Mouse (Mus musculus) layer of hippocampus, adult 18-20 months (tissue): ENCODE measurements around the gene Timm8b. TPM values are rescaled to one million over a fixed set of nuclear protein-coding genes. Genes with fewer than 3 reads are reported as not detected.

Experiments used
- DNase-seq, 2 experiments: peaks; one replicate each; pipeline ENCODE4 v3.0.0; 2022; ENCODE audit warnings: low spot score in 2 of 2
- long read RNA-seq: library from polyadenylated mRNA; stranded (forward); transcript quantifications from one replicate; pipeline ENCODE4 v2.0.0, GENCODE M21; 2021
- total RNA-seq, 2 experiments: library from RNA; stranded (reverse); gene quantifications; 2 replicates each; pipeline ENCODE4 v1.2.3; 2021

Timm8b gene
- total RNA-seq = 100 to 1,000 TPM; 212 to 222 TPM
- long read RNA-seq, transcript Timm8b-201 (2 exons, 518 nt) = major isoform, 94 of 97 reads
- long read RNA-seq, partial matches to known transcripts = 1 of 97 reads
- long read RNA-seq, other reads (novel, unspliced or antisense) = 2 of 97 reads

GRCm38 (mm10) chr9:50603189-50603997 is at the start of gene Timm8b, which contains the start of gene Sdhd:
Timm8b (plus strand) TSS chr9:50603910.
Sdhd (minus strand) TSS chr9:50603812.
- DNase-seq = peak; percentile 93 to 97

GRCm38 (mm10) chr9:50554241-50555093 is 49.2 kb upstream of the Timm8b start, which contains the start of gene Il18:
Il18 (plus strand) TSS chr9:50554827.
- DNase-seq = peak; percentile 73 to 86

- no peak for DNase-seq
Observed at GRCm38 (mm10) chr9:50555094-50555446, 48.6 kb upstream of the Timm8b start, which contains the start of gene Bco2. Bco2 (minus strand) TSS chr9:50555181.

GRCm38 (mm10) chr9:50561145-50561917 is 42.4 kb upstream of the Timm8b start, which contains the start of gene Tex12:
Tex12 (minus strand) TSS chr9:50561325.
- no peak for DNase-seq

GRCm38 (mm10) chr9:50561918-50562360 is 41.8 kb upstream of the Timm8b start:
- no peak for DNase-seq

- no peak for DNase-seq
Observed at GRCm38 (mm10) chr9:50565173-50565572, 38.5 kb upstream of the Timm8b start.

- no peak for DNase-seq
Observed at GRCm38 (mm10) chr9:50565940-50566339, 37.8 kb upstream of the Timm8b start.

GRCm38 (mm10) chr9:50567372-50567771 is 36.3 kb upstream of the Timm8b start:
- DNase-seq = no peak

- DNase-seq = no peak
Observed at GRCm38 (mm10) chr9:50567881-50568280, 35.8 kb upstream of the Timm8b start.

GRCm38 (mm10) chr9:50569599-50570525 is 33.8 kb upstream of the Timm8b start:
- DNase-seq = no peak

GRCm38 (mm10) chr9:50580370-50580769 is 23.3 kb upstream of the Timm8b start:
- no peak for DNase-seq

GRCm38 (mm10) chr9:50585145-50585818 is 18.4 kb upstream of the Timm8b start:
- no peak for DNase-seq

- DNase-seq = no peak
Observed at GRCm38 (mm10) chr9:50586955-50587354, 16.8 kb upstream of the Timm8b start.

- no peak for DNase-seq
Observed at GRCm38 (mm10) chr9:50590856-50591518, 12.7 kb upstream of the Timm8b start.

- no peak for DNase-seq
Observed at GRCm38 (mm10) chr9:50592955-50593354, 10.8 kb upstream of the Timm8b start.

- no peak for DNase-seq
Observed at GRCm38 (mm10) chr9:50593544-50593943, 10.2 kb upstream of the Timm8b start.

GRCm38 (mm10) chr9:50594794-50595417 is 8.8 kb upstream of the Timm8b start:
- DNase-seq = no peak

GRCm38 (mm10) chr9:50596973-50597372 is 6.7 kb upstream of the Timm8b start:
- DNase-seq = no peak
